Mouse (Mus musculus): ENCODE results near the gene Cadm2. TPM values are rescaled to one million over a fixed set of nuclear protein-coding genes. Genes with fewer than 3 reads are reported as not detected.

Cadm2 gene
- total and polyA plus RNA-seq, 2 experiments: under 0.01 to 0.02 TPM

DNA sequence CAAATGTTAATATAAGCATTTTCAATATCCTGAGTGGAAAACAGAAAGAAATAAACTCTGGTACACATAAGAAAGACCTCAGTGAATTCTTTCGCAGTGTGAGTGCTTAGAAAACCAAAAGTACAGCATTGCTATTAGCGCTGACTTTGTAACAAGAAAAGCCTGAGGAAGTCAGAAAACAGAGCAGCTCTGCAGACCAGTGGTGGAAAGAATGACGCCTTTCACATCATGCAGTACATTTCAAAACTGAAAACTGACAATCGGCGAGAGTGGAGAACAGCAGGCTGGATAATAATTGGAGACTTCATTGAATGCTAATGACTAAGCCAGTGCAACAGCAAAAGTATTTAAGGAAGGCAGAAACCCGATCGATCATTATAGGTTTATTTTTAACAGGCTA is 138.2 kb downstream of the Cadm2 start:
- TF ChIP-seq POLR2A (IDR thresholded peaks at IDR 0.05; ENCODE audit: extremely low read depth, insufficient read depth, low read length): no peak
- TF ChIP-seq CTCF (IDR thresholded peaks at IDR 0.05; ENCODE audit: low read depth, low read length): no peak
- Histone ChIP-seq H3K27ac (replicated peaks; ENCODE audit: insufficient read depth, low read depth, low read length) (no peak overlapping the region), H3K27me3 (ENCODE audit: control insufficient read depth, insufficient read depth, low read length) (no peaks in the 10 kb centered on the region), H3K9ac (ENCODE audit: low read depth, low read length) (no peak overlapping the region), H3K4me3 (ENCODE audit: insufficient read depth, low read depth, low read length) (no peak overlapping the region), H3K4me1 (ENCODE audit: control insufficient read depth, insufficient read depth, low read length) (no peaks in the 10 kb centered on the region), H3K36me3 (ENCODE audit: control insufficient read depth, insufficient read depth, low read length) (no peaks in the 10 kb centered on the region), H3K79me2 (ENCODE audit: control insufficient read depth, insufficient read depth, low read length) (no peaks in the 10 kb centered on the region)
- WGBS: 84% methylated on average over 7 of the region's 7 CpGs
- DNase-seq (ENCODE audit: extremely low read depth, low read depth, low spot score): no peak

DNA sequence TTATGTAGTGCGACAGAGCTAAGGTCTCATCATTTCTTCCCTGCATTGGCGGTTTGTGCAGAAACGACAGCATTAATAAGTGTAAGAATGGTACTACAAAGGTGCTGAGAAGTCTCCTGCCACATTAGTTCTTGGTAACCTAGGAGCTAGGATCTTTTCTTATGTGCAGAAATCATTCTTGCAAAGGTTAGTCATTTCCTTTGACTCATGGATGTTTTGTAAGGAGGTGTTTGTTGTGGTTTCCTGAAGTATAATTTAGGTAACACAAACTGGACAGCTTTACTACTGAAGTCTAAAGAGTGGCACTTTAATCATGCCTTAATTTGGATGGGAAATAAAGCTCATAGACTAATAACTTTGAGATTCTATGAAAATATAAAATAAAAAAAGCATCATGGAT is 153.7 kb downstream of the Cadm2 start:
- Histone ChIP-seq H3K79me2 (ENCODE audit: control insufficient read depth, insufficient read depth, low read length) (no peaks in the 10 kb centered on the region), H3K4me1 (ENCODE audit: control insufficient read depth, insufficient read depth, low read length) (no peaks in the 10 kb centered on the region), H3K4me3 (ENCODE audit: insufficient read depth, low read depth, low read length) (no peak overlapping the region), H3K9ac (ENCODE audit: low read depth, low read length) (no peak overlapping the region), H3K27me3 (ENCODE audit: control insufficient read depth, insufficient read depth, low read length) (no peaks in the 10 kb centered on the region), H3K36me3 (ENCODE audit: control insufficient read depth, insufficient read depth, low read length) (no peaks in the 10 kb centered on the region), H3K27ac (replicated peaks; ENCODE audit: insufficient read depth, low read depth, low read length) (no peak overlapping the region)
- no peak for DNase-seq (ENCODE audit: extremely low read depth, low read depth, low spot score)
- TF ChIP-seq CTCF (IDR thresholded peaks at IDR 0.05; ENCODE audit: low read depth, low read length): no peak
- TF ChIP-seq POLR2A (IDR thresholded peaks at IDR 0.05; ENCODE audit: extremely low read depth, insufficient read depth, low read length): no peak
- 86% methylated on average over 3 of the region's 3 CpGs for WGBS

DNA sequence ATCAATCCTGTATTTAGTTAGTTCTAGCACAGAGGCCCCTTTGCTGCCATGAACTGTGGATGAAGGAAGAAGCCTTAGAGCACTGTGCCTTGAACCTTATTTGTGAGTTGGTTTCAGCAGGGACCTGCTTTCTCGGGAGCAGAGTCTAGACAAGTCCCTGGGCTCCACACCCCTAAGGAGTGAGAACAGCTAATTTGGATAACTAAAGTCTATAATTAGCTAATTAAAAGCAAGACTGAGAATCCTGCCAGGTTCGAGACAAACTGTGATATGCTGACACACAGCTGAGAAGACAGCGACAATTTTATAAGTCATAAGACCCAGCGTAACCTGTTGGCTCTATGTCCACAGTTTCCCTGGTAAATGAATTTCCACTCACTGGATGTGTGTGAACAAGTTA is 184.4 kb downstream of the Cadm2 start:
- WGBS: 72% methylated on average over 4 of the region's 4 CpGs
- no peak overlapping the region for H3K4me3 ChIP-seq (ENCODE audit: insufficient read depth, low read depth, low read length)

DNA sequence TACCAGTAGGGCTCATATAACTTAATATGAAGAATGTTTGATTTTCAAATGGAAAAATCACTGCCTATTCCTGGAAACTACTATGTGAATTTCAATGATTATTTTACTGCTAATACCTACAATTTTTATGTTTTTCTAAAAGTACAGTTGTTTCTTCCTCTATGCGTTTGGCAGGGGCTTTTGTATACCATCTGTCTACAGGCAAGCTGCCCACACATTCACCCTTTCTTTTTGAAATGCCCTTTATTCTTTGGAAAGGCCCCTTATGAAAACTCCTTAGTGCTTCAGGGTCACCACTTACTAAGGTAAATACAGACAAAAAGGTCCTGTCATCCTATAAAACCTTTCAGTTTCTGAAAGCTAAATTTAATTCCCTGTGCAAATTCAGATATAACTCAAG is 195.3 kb downstream of the Cadm2 start:
- 75% methylated on average over 1 of the region's 1 CpGs for WGBS
- DNase-seq (ENCODE audit: extremely low read depth, low read depth, low spot score): no peak

More for the DNA sequence above, 184.4 kb downstream of the Cadm2 start:
- Histone ChIP-seq H3K79me2 (ENCODE audit: control insufficient read depth, insufficient read depth, low read length) (no peaks in the 10 kb centered on the region), H3K27ac (replicated peaks; ENCODE audit: insufficient read depth, low read depth, low read length) (no peak overlapping the region), H3K4me1 (ENCODE audit: control insufficient read depth, insufficient read depth, low read length) (no peaks in the 10 kb centered on the region), H3K27me3 (ENCODE audit: control insufficient read depth, insufficient read depth, low read length) (no peaks in the 10 kb centered on the region), H3K36me3 (ENCODE audit: control insufficient read depth, insufficient read depth, low read length) (no peaks in the 10 kb centered on the region), H3K9ac (ENCODE audit: low read depth, low read length) (no peak overlapping the region)
- TF ChIP-seq CTCF (IDR thresholded peaks at IDR 0.05; ENCODE audit: low read depth, low read length) (no peak), POLR2A (IDR thresholded peaks at IDR 0.05; ENCODE audit: extremely low read depth, insufficient read depth, low read length) (no peak)
- no peak for DNase-seq (ENCODE audit: extremely low read depth, low read depth, low spot score)

DNA sequence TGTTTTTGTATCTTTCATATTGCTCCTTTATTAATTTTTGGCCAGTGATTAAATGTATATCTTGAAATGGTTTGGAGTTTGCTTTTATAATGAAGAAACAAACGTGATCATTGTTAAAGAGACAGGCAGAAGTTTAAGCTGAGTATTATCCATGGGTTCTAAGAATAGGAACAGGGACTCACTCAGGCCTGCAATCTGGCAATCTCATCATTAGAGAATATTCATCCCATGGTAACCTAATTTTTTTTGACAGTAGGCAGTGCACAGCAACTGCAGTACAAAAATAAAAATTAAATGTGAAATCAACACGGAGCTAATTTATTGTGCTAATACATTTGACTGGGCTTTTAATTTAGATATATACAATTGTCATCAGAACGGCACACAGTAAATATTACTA is 209.8 kb downstream of the Cadm2 start:
- Histone ChIP-seq H3K36me3 (ENCODE audit: control insufficient read depth, insufficient read depth, low read length) (no peaks in the 10 kb centered on the region), H3K79me2 (ENCODE audit: control insufficient read depth, insufficient read depth, low read length) (no peaks in the 10 kb centered on the region), H3K4me1 (ENCODE audit: control insufficient read depth, insufficient read depth, low read length) (no peaks in the 10 kb centered on the region), H3K4me3 (ENCODE audit: insufficient read depth, low read depth, low read length) (no peak overlapping the region), H3K9ac (ENCODE audit: low read depth, low read length) (no peak overlapping the region), H3K27ac (replicated peaks; ENCODE audit: insufficient read depth, low read depth, low read length) (no peak overlapping the region), H3K27me3 (ENCODE audit: control insufficient read depth, insufficient read depth, low read length) (no peaks in the 10 kb centered on the region)
- TF ChIP-seq POLR2A (IDR thresholded peaks at IDR 0.05; ENCODE audit: extremely low read depth, insufficient read depth, low read length) (no peak), CTCF (IDR thresholded peaks at IDR 0.05; ENCODE audit: low read depth, low read length) (no peak)
- DNase-seq (ENCODE audit: extremely low read depth, low read depth, low spot score): no peak
- 61% methylated on average over 3 of the region's 3 CpGs for WGBS

More for the DNA sequence above, 195.3 kb downstream of the Cadm2 start:
- H3K27ac ChIP-seq (replicated peaks; ENCODE audit: insufficient read depth, low read depth, low read length): no peak overlapping the region
- no peaks in the 10 kb centered on the region for H3K36me3 ChIP-seq (ENCODE audit: control insufficient read depth, insufficient read depth, low read length)
- no peak overlapping the region for H3K9ac ChIP-seq (ENCODE audit: low read depth, low read length)
- TF ChIP-seq CTCF (IDR thresholded peaks at IDR 0.05; ENCODE audit: low read depth, low read length): no peak
- TF ChIP-seq POLR2A (IDR thresholded peaks at IDR 0.05; ENCODE audit: extremely low read depth, insufficient read depth, low read length): no peak
- no peak overlapping the region for H3K4me3 ChIP-seq (ENCODE audit: insufficient read depth, low read depth, low read length)
- no peaks in the 10 kb centered on the region for H3K27me3 ChIP-seq (ENCODE audit: control insufficient read depth, insufficient read depth, low read length)
- H3K4me1 ChIP-seq (ENCODE audit: control insufficient read depth, insufficient read depth, low read length): no peaks in the 10 kb centered on the region
- H3K79me2 ChIP-seq (ENCODE audit: control insufficient read depth, insufficient read depth, low read length): no peaks in the 10 kb centered on the region

DNA sequence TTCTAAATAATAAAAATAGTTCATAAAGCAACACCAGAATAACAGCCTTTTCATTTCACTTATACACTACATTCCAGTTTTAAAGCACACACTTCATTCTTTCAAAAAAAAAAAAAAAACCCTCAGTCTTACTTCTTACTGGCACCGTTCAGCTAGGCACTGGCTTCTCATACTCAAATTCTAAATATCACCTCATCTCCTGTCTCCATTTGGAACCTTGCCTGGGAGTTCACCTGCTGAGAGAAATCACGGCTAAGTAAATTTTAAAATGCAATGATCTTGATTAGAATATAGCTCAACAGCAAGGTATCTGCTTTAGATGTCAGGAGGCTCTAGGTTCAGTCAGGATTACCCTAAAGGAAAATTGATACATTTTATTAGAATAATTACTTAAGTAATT is 210.2 kb downstream of the Cadm2 start:
- Histone ChIP-seq H3K4me1 (ENCODE audit: control insufficient read depth, insufficient read depth, low read length) (no peaks in the 10 kb centered on the region), H3K36me3 (ENCODE audit: control insufficient read depth, insufficient read depth, low read length) (no peaks in the 10 kb centered on the region), H3K9ac (ENCODE audit: low read depth, low read length) (no peak overlapping the region), H3K27ac (replicated peaks; ENCODE audit: insufficient read depth, low read depth, low read length) (no peak overlapping the region), H3K27me3 (ENCODE audit: control insufficient read depth, insufficient read depth, low read length) (no peaks in the 10 kb centered on the region), H3K4me3 (ENCODE audit: insufficient read depth, low read depth, low read length) (no peak overlapping the region), H3K79me2 (ENCODE audit: control insufficient read depth, insufficient read depth, low read length) (no peaks in the 10 kb centered on the region)
- WGBS: 72% methylated on average over 2 of the region's 2 CpGs
- no peak for DNase-seq (ENCODE audit: extremely low read depth, low read depth, low spot score)
- no peak for TF ChIP-seq POLR2A (IDR thresholded peaks at IDR 0.05; ENCODE audit: extremely low read depth, insufficient read depth, low read length)
- TF ChIP-seq CTCF (IDR thresholded peaks at IDR 0.05; ENCODE audit: low read depth, low read length): no peak
